Mouse (Mus musculus) midbrain, embryonic 12.5 days (tissue): ENCODE results near the gene Fbxl8. TPM values are rescaled to one million over a fixed set of nuclear protein-coding genes. Genes with fewer than 3 reads are reported as not detected.
"Not testable (repeated sequence)": the region's sequence is repeated elsewhere in the genome, so short reads cannot be mapped to it uniquely, and the experiment has no call there.

Experiments used
- ATAC-seq: fragments of 200-750 bp; cut with Nextera tagmentation; 2 replicates; pipeline ENCODE4 v1.8.0; 2017; ENCODE audit warnings: low read depth, moderate TSS enrichment, moderate library complexity; ENCODE audit not compliant: low FRiP score
- H3K27ac ChIP-seq: fragments of 300-500 bp; sonication (generic); replicated peaks from 2 replicates; pipeline ENCODE4 v1.5.1; 2016; ENCODE audit warnings: mild to moderate bottlenecking
- H3K27me3 ChIP-seq: fragments of 300-500 bp; sonication (generic); 2 replicates; pipeline ENCODE4 v1.6.1; 2016; ENCODE audit warnings: mild to moderate bottlenecking
- H3K36me3 ChIP-seq: fragments of 300-500 bp; sonication (generic); 2 replicates; pipeline ENCODE4 v1.6.1; 2016
- H3K4me1 ChIP-seq: fragments of 300-500 bp; sonication (generic); 2 replicates; pipeline ENCODE4 v1.6.1; 2016
- H3K4me2 ChIP-seq: fragments of 300-500 bp; sonication (generic); replicated peaks from 2 replicates; pipeline ENCODE4 v1.6.1; 2016; ENCODE audit warnings: mild to moderate bottlenecking, moderate library complexity
- H3K4me3 ChIP-seq: fragments of 300-500 bp; sonication (generic); 2 replicates; pipeline ENCODE4 v1.5.1; 2016; ENCODE audit warnings: mild to moderate bottlenecking
- H3K9ac ChIP-seq: fragments of 300-500 bp; sonication (generic); replicated peaks from 2 replicates; pipeline ENCODE4 v1.6.1; 2016; ENCODE audit warnings: mild to moderate bottlenecking, moderate library complexity
- H3K9me3 ChIP-seq: fragments of 300-500 bp; sonication (generic); 2 replicates; pipeline ENCODE4 v1.6.1; 2016; ENCODE audit warnings: mild to moderate bottlenecking
- WGBS: fragments of 180-500 bp; shearing (Covaris S2); methylation state at CpG from one replicate; pipeline ENCODE4 v1.1.7; 2016; 5-methylcytosine and 5-hydroxymethylcytosine counted together
- polyA plus RNA-seq: library from polyadenylated mRNA; unstranded; fragments of >200 nt; fragmentation: Nextera tagmentation; extraction: Ambion mirVana; gene quantifications from 2 replicates; pipeline ENCODE4 v1.2.1, GENCODE M21; 2016

The Fbxl8 gene
- polyA plus RNA-seq, 1 experiment from 2014 or later = 0.87 TPM

- WGBS = under 1% methylated on average over 53 of the region's 53 CpGs
- peak overlapping the region; percentile 90 for H3K27ac ChIP-seq
- H3K4me3 ChIP-seq = peak overlapping the region; percentile 55
- peak; percentile 94 for ATAC-seq
- peak overlapping the region; percentile 37 for H3K9ac ChIP-seq
- peaks cover 10% of the 10 kb centered on the region for H3K36me3 ChIP-seq
- peaks cover 30% of the 10 kb centered on the region for H3K27me3 ChIP-seq
- H3K4me2 ChIP-seq = peak overlapping the region; percentile 80
- H3K9me3 ChIP-seq = no peaks in the 10 kb centered on the region
- H3K4me1 ChIP-seq = peaks cover 42% of the 10 kb centered on the region
Observed at GRCm38 (mm10) chr8:105288958-105289732, 24.7 kb downstream of the Fbxl8 start.

GRCm38 (mm10) chr8:105289805-105290460 lies 25.5 kb downstream of the Fbxl8 start, which contains the start of gene 4931428F04Rik:
TSS of gene 4931428F04Rik (minus strand) at chr8:105289864.
- peak within 1 kb of the TSS; percentile 55 for H3K4me3 ChIP-seq
- peak; percentile 19 for ATAC-seq
- WGBS = 2% methylated on average over 43 of the region's 43 CpGs
- peak within 1 kb of the TSS; percentile 37 for H3K9ac ChIP-seq
- peak within 1 kb of the TSS; percentile 80 for H3K4me2 ChIP-seq
- H3K9me3 ChIP-seq = no peaks in the 10 kb centered on the region
- H3K36me3 ChIP-seq = peaks cover 6% of the 10 kb centered on the region
- H3K27ac ChIP-seq = peak within 1 kb of the TSS; percentile 90
- H3K4me1 ChIP-seq = peaks cover 42% of the 10 kb centered on the region
- H3K27me3 ChIP-seq = peaks cover 32% of the 10 kb centered on the region

GRCm38 (mm10) chr8:105290554-105291314 lies 26.3 kb downstream of the Fbxl8 start:
- Histone ChIP-seq H3K27ac (no peak overlapping the region), H3K4me1 (peaks cover 42% of the 10 kb centered on the region), H3K9ac (peak overlapping the region; percentile 37; the same call in 1 of the 2 replicates), H3K9me3 (no peaks in the 10 kb centered on the region), H3K27me3 (peaks cover 32% of the 10 kb centered on the region), H3K4me2 (peak overlapping the region; percentile 80), H3K4me3 (peak overlapping the region; percentile 55), H3K36me3 (no peaks in the 10 kb centered on the region)
- no peak for ATAC-seq
- 6% methylated on average over 31 of the region's 31 CpGs for WGBS

GRCm38 (mm10) chr8:105291364-105291763 lies 26.9 kb downstream of the Fbxl8 start:
- not testable (repeated sequence) for H3K9ac ChIP-seq, H3K9me3 ChIP-seq, ATAC-seq, H3K4me2 ChIP-seq, H3K36me3 ChIP-seq, H3K27ac ChIP-seq, H3K4me3 ChIP-seq
- 89% methylated on average over 8 of the region's 8 CpGs for WGBS
- Histone ChIP-seq H3K4me1 (peaks cover 39% of the 10 kb centered on the region), H3K27me3 (peaks cover 32% of the 10 kb centered on the region)

GRCm38 (mm10) chr8:105291802-105292201 lies 27.4 kb downstream of the Fbxl8 start:
- not testable (repeated sequence) for H3K9me3 ChIP-seq, H3K4me2 ChIP-seq, H3K36me3 ChIP-seq, H3K27ac ChIP-seq, ATAC-seq, H3K9ac ChIP-seq, H3K4me3 ChIP-seq
- H3K4me1 ChIP-seq = peaks cover 37% of the 10 kb centered on the region
- peaks cover 32% of the 10 kb centered on the region for H3K27me3 ChIP-seq
- 65% methylated on average over 3 of the region's 3 CpGs for WGBS

GRCm38 (mm10) chr8:105292471-105292870 lies 28.0 kb downstream of the Fbxl8 start:
- Histone ChIP-seq H3K36me3 (no peaks in the 10 kb centered on the region), H3K27me3 (peaks cover 32% of the 10 kb centered on the region), H3K4me1 (peaks cover 34% of the 10 kb centered on the region), H3K9ac (no peak overlapping the region), H3K4me2 (no peak overlapping the region), H3K4me3 (no peak overlapping the region), H3K9me3 (no peaks in the 10 kb centered on the region), H3K27ac (no peak overlapping the region)
- no peak for ATAC-seq
- WGBS = 86% methylated on average over 7 of the region's 7 CpGs

- H3K4me1 ChIP-seq = peaks cover 29% of the 10 kb centered on the region
- no peaks in the 10 kb centered on the region for H3K36me3 ChIP-seq
- WGBS = 66% methylated on average over 19 of the region's 19 CpGs
- H3K4me3 ChIP-seq = no peak overlapping the region
- H3K4me2 ChIP-seq = no peak overlapping the region
- no peaks in the 10 kb centered on the region for H3K9me3 ChIP-seq
- peaks cover 32% of the 10 kb centered on the region for H3K27me3 ChIP-seq
- no peak overlapping the region for H3K27ac ChIP-seq
- no peak for ATAC-seq
- no peak overlapping the region for H3K9ac ChIP-seq
Observed at GRCm38 (mm10) chr8:105293405-105293804, 29.0 kb downstream of the Fbxl8 start.

GRCm38 (mm10) chr8:105294776-105295175 lies 30.3 kb downstream of the Fbxl8 start:
- Histone ChIP-seq H3K27me3 (peaks cover 30% of the 10 kb centered on the region), H3K9me3 (no peaks in the 10 kb centered on the region), H3K27ac (0 out of 2 replicates have a peak overlapping the region, but pooled peaks have one; percentile 35), H3K4me2 (0 out of 2 replicates have a peak overlapping the region, but pooled peaks have one; percentile 3), H3K36me3 (peaks cover 8% of the 10 kb centered on the region), H3K4me3 (no peak overlapping the region), H3K4me1 (peaks cover 29% of the 10 kb centered on the region), H3K9ac (no peak overlapping the region)
- no peak for ATAC-seq
- 60% methylated on average over 9 of the region's 9 CpGs for WGBS

- no peak overlapping the region for H3K4me3 ChIP-seq
- H3K27ac ChIP-seq = 0 out of 2 replicates have a peak overlapping the region, but pooled peaks have one; percentile 35
- WGBS = 77% methylated on average over 11 of the region's 11 CpGs
- peaks cover 24% of the 10 kb centered on the region for H3K4me1 ChIP-seq
- 0 out of 2 replicates have a peak overlapping the region, but pooled peaks have one; percentile 3 for H3K4me2 ChIP-seq
- peaks cover 25% of the 10 kb centered on the region for H3K27me3 ChIP-seq
- peaks cover 12% of the 10 kb centered on the region for H3K36me3 ChIP-seq
- no peak overlapping the region for H3K9ac ChIP-seq
- ATAC-seq = no peak
- no peaks in the 10 kb centered on the region for H3K9me3 ChIP-seq
Observed at GRCm38 (mm10) chr8:105295256-105295655, 30.8 kb downstream of the Fbxl8 start.

GRCm38 (mm10) chr8:105295895-105296573 lies 31.6 kb downstream of the Fbxl8 start, which contains the start of gene Exoc3l:
TSS of gene Exoc3l (minus strand) at chr8:105296101.
- Histone ChIP-seq H3K4me3 (peak within 1 kb of the TSS; percentile 78), H3K27me3 (peaks cover 17% of the 10 kb centered on the region)
- no peak for ATAC-seq

More at GRCm38 (mm10) chr8:105295895-105296573, 31.6 kb downstream of the Fbxl8 start, which contains the start of gene Exoc3l:
- H3K27ac ChIP-seq = 0 out of 2 replicates have a peak within 1 kb of the TSS, but pooled peaks have one; percentile 35
- H3K9me3 ChIP-seq = no peaks in the 10 kb centered on the region
- H3K36me3 ChIP-seq = peaks cover 20% of the 10 kb centered on the region
- 67% methylated on average over 11 of the region's 11 CpGs for WGBS
- peaks cover 17% of the 10 kb centered on the region for H3K4me1 ChIP-seq
- H3K9ac ChIP-seq = no peak within 1 kb of the TSS
- H3K4me2 ChIP-seq = peak within 1 kb of the TSS; percentile 98
